Mouse (Mus musculus) layer of hippocampus, adult 9-10 months (tissue): ENCODE measurements at regions not wholly inside any gene's neighbourhood (a gene's known extent, or its start where the extent isn't known, plus 50 kb on each side); places are given as distances from the start of the nearest gene placed in this dataset.

Source experiments
- DNase-seq: peaks from one replicate; pipeline ENCODE4 v3.0.0; 2022; ENCODE audit warnings: low spot score

GRCm38 (mm10) chr9:32053886-32054615 is 61.9 kb upstream of the Arhgap32 start:
- no peak for DNase-seq

GRCm38 (mm10) chr9:32057427-32058115 is 58.4 kb upstream of the Arhgap32 start:
- DNase-seq = no peak

- no peak for DNase-seq
Measured at GRCm38 (mm10) chr9:32062740-32063139, 53.2 kb upstream of the Arhgap32 start.

- no peak for DNase-seq
Measured at GRCm38 (mm10) chr9:32063541-32063940, 52.4 kb upstream of the Arhgap32 start.

- no peak for DNase-seq
Measured at GRCm38 (mm10) chr9:32064007-32064550, 51.9 kb upstream of the Arhgap32 start.
